ENCODE assay signal across 27 mouse cellular contexts in genomic region chr1:91192184-91192583, GRCm38 (mm10). TPM values are rescaled to one million over a fixed set of nuclear protein-coding genes. Genes with fewer than 3 reads are reported as not detected.
A peak's percentile ranks its signal among the peaks of the same experiment; 100 is the strongest.
DNase-seq lines count a peak whose midpoint lies in the region; ATAC-seq lines count a peak whose summit lies in the region.
"Had no signal": no experiment of that assay in that cellular context is flagged by ENCODE, and none has a peak within 500 bp of the region (broad histone marks: within the 10 kb centered on the region; RNA-seq: fewer than 3 reads in every experiment).

No protein-coding gene starts in this region.

- peaks cover 94% of the 10 kb centered on the region for H3K4me1 ChIP-seq in megakaryocyte, embryonic 14.5 days
- H3K4me1 ChIP-seq in hindbrain, embryonic 10.5 days (replicated peaks): 0 out of 2 replicates have a peak, but pooled peaks cover 5% of the 10 kb centered on the region
- H3K4me1 ChIP-seq: embryonic facial prominence, embryonic 13.5 days; forebrain, embryonic 13.5 days; limb, embryonic 13.5 days; neural tube, embryonic 13.5 days; stomach, embryonic 15.5 days had no signal

- peak overlapping the region; percentile 4 for H3K4me3 ChIP-seq in megakaryocyte, embryonic 14.5 days (replicated peaks)
- H3K4me3 ChIP-seq in hindbrain, embryonic 10.5 days: no peak overlapping the region
- H3K4me3 ChIP-seq: embryonic facial prominence, embryonic 13.5 days; forebrain, embryonic 13.5 days; limb, embryonic 13.5 days; liver, embryonic 13.5 days; neural tube, embryonic 13.5 days; stomach, embryonic 15.5 days had no signal

- no peaks in the 10 kb centered on the region for H3K27me3 ChIP-seq in megakaryocyte, embryonic 14.5 days (replicated peaks)
- H3K27me3 ChIP-seq in hindbrain, embryonic 10.5 days (ENCODE audit: insufficient read depth, poor library complexity, severe bottlenecking): 0 out of 2 replicates have a peak, but pooled peaks cover 3% of the 10 kb centered on the region
- H3K27me3 ChIP-seq: embryonic facial prominence, embryonic 13.5 days; forebrain, embryonic 13.5 days; limb, embryonic 13.5 days; liver, embryonic 13.5 days; neural tube, embryonic 13.5 days; stomach, embryonic 15.5 days had no signal

- no peaks in the 10 kb centered on the region for H3K9me3 ChIP-seq in megakaryocyte, embryonic 14.5 days
- no peaks in the 10 kb centered on the region for H3K9me3 ChIP-seq in hindbrain, embryonic 10.5 days
- H3K9me3 ChIP-seq: embryonic facial prominence, embryonic 13.5 days; forebrain, embryonic 13.5 days; limb, embryonic 13.5 days; liver, embryonic 13.5 days; neural tube, embryonic 13.5 days; stomach, embryonic 15.5 days had no signal

- WGBS in hindbrain, embryonic 10.5 days: 73% methylated on average over 8 of the region's 8 CpGs

- peak; percentile 48 for DNase-seq in T-cell, adult 2 months (ENCODE audit: low spot score)
- peak; percentile 34 for DNase-seq in thymus, postnatal 0 days (ENCODE audit: low spot score)
- no peak for DNase-seq in hindbrain, embryonic 10.5 days (ENCODE audit: low spot score)
- DNase-seq in kidney, adult 18-20 months: no peak
- DNase-seq in embryo, embryonic 10.5 days (ENCODE audit: low spot score): no peak
- DNase-seq: adrenal gland, adult 2 months; cerebellum, adult 11-12 months; cerebellum, postnatal 14 days; gastrocnemius, postnatal 14 days; heart, adult 18-20 months; kidney, adult 9 months; kidney, postnatal 14 days; layer of hippocampus, postnatal 36 days; liver, embryonic 13.5 days; lung, embryonic 14.5 days; midbrain, embryonic 14.5 days; retina, postnatal 1 day; right cerebral cortex, postnatal 25 days had no signal

- peaks cover 15% of the 10 kb centered on the region for H3K36me3 ChIP-seq in megakaryocyte, embryonic 14.5 days (replicated peaks; ENCODE audit: low read length)
- no peaks in the 10 kb centered on the region for H3K36me3 ChIP-seq in hindbrain, embryonic 10.5 days
- H3K36me3 ChIP-seq: embryonic facial prominence, embryonic 13.5 days; limb, embryonic 13.5 days; liver, embryonic 13.5 days; neural tube, embryonic 13.5 days; stomach, embryonic 15.5 days had no signal

- H3K27ac ChIP-seq in hindbrain, embryonic 10.5 days: no peak overlapping the region
- H3K27ac ChIP-seq: embryonic facial prominence, embryonic 13.5 days; forebrain, embryonic 13.5 days; hindbrain, embryonic 14.5 days; limb, embryonic 13.5 days; liver, embryonic 13.5 days; neural tube, embryonic 13.5 days; stomach, embryonic 15.5 days had no signal

- ATAC-seq in megakaryocyte, adult 5-6 weeks (ENCODE audit: poor library complexity, severe bottlenecking): no peak
- ATAC-seq: forebrain, embryonic 13.5 days had no signal

RNA-seq across cellular contexts. Expression of gene Ramp1, which starts 12.6 kb away (rescaled TPM):
- polyA plus RNA-seq in megakaryocyte, embryonic 14.5 days (2012; ENCODE audit: insufficient read depth, low replicate concordance): 2.9 and 16.0 TPM in 2 replicates
- total RNA-seq in megakaryocyte, adult 5-6 weeks (2015): 71.1 and 79.5 TPM in 2 replicates
- 75.2 and 81.4 TPM in 2 replicates for total RNA-seq in megakaryocyte, adult 5-6 weeks (2017)
- polyA plus RNA-seq in thymus, postnatal 0 days (2015; fragmentation: Nextera tagmentation; extraction: Ambion mirVana): 156 and 158 TPM in 2 replicates
- polyA plus RNA-seq in hindbrain, embryonic 10.5 days (2016; fragmentation: Nextera tagmentation; extraction: Ambion mirVana): 0.51 and 0.81 TPM in 2 replicates

RNA-seq across cellular contexts. Expression of gene Rbm44, which starts 47.3 kb away (rescaled TPM):
- 0.07 TPM in 1 of 2 replicates, not detected in the other for polyA plus RNA-seq in megakaryocyte, embryonic 14.5 days (2012; ENCODE audit: insufficient read depth, low replicate concordance)
- 4.9 and 8.7 TPM in 2 replicates for total RNA-seq in megakaryocyte, adult 5-6 weeks (2015)
- total RNA-seq in megakaryocyte, adult 5-6 weeks (2017): 4.0 and 10.6 TPM in 2 replicates
- polyA plus RNA-seq in thymus, postnatal 0 days (2015; fragmentation: Nextera tagmentation; extraction: Ambion mirVana): 1.4 and 2.1 TPM in 2 replicates
- 0.57 and 0.58 TPM in 2 replicates for polyA plus RNA-seq in hindbrain, embryonic 10.5 days (2016; fragmentation: Nextera tagmentation; extraction: Ambion mirVana)
- total RNA-seq: adrenal gland, adult 2 months; gastrocnemius, postnatal 14 days; heart, adult 18-20 months; layer of hippocampus, postnatal 36 days had no signal
- polyA plus RNA-seq: adrenal gland, adult 2 months; C2C12 had no signal

RNA-seq across cellular contexts. Expression of gene Ube2f, which starts 57.9 kb away (rescaled TPM):
- 4.9 and 13.4 TPM in 2 replicates for polyA plus RNA-seq in megakaryocyte, embryonic 14.5 days (2012; ENCODE audit: insufficient read depth, low replicate concordance)
- 94.5 and 117 TPM in 2 replicates for total RNA-seq in megakaryocyte, adult 5-6 weeks (2015)
- 59.1 and 63.1 TPM in 2 replicates for total RNA-seq in megakaryocyte, adult 5-6 weeks (2017)
- polyA plus RNA-seq in thymus, postnatal 0 days (2015; fragmentation: Nextera tagmentation; extraction: Ambion mirVana): 87.2 and 88.5 TPM in 2 replicates
- 86.2 and 87.1 TPM in 2 replicates for polyA plus RNA-seq in hindbrain, embryonic 10.5 days (2016; fragmentation: Nextera tagmentation; extraction: Ambion mirVana)

Comparison
In these comparisons a context has a peak if more than half of its experiments do, and no peak if none do; other contexts are left out.
1. DNase-seq: peak in T-cell, adult 2 months (single experiment) and thymus, postnatal 0 days (single experiment); none in hindbrain, embryonic 10.5 days (single experiment), kidney, adult 18-20 months (single experiment) and embryo, embryonic 10.5 days (single experiment).